Mouse (Mus musculus) erythroblast, adult 5-6 weeks (primary cell): Measurements from ENCODE around the gene Serbp1. TPM values are rescaled to one million over a fixed set of nuclear protein-coding genes. Genes with fewer than 3 reads are reported as not detected.
A peak's percentile ranks its signal among the peaks of the same experiment; 100 is the strongest.

Experiments used
- ATAC-seq: replicated peaks from 2 replicates; pipeline ENCODE4 v1.8.0; 2016; ENCODE audit warnings: moderate number of reproducible peaks, mild to moderate bottlenecking, moderate TSS enrichment, inconsistent platforms; ENCODE audit not compliant: poor library complexity, low FRiP score, severe bottlenecking
- total RNA-seq, 2 experiments: library from RNA; stranded (forward) in 1 of 2; stranded (reverse) in 1 of 2; fragments of 150-400 nt in 1 of 2; fragments of 200-764, 138-1000 nt in 1 of 2; gene quantifications; 2 replicates each; pipeline versions ENCODE4 v1.2.3 to v1.2.4; 2015 to 2017; ENCODE audit warnings: low replicate concordance in 2 of 2

Serbp1 gene
- total RNA-seq, 2 experiments from 2014 or later: 330 to 416 TPM

DNA sequence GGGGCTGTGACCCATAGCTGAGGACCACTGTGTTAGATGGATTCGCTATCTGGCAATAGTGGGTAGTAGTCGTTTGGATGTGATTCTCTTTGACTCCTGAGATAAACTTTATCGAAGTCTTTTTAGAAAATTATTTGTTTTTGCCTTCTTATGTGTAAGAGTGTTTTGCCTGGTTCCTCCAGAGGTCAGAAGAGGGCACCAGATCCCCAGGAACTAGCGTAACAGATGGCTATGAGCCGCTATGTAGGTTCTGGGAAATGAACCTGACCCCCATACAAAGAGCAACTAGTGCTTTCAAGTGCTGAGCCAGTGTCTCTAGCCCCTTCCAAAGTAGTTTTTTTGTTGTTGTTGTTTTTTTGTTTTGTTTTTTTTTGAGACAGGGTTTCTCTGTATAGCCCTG is 58.1 kb downstream of the Serbp1 start:
- ATAC-seq: no peak

DNA sequence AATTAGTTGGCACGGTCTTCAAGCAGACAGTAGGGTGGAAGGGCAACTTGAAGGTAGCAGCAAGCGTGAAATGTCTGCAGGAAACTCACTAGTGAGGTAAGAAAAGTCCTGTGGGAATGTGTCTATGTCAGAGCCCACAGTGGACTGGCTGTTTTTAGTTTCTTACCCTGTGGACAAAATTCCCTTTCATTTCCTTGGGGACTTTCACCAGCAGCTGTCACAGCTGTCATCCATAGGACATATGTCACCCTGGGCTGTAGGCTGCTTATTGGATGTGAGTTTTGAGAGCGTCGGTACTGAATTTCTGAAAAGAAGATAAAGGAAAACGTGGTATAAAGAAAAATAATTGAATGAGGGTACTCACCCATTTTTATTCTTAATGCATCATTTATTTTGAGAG is 60.8 kb downstream of the Serbp1 start:
- no peak for ATAC-seq

DNA sequence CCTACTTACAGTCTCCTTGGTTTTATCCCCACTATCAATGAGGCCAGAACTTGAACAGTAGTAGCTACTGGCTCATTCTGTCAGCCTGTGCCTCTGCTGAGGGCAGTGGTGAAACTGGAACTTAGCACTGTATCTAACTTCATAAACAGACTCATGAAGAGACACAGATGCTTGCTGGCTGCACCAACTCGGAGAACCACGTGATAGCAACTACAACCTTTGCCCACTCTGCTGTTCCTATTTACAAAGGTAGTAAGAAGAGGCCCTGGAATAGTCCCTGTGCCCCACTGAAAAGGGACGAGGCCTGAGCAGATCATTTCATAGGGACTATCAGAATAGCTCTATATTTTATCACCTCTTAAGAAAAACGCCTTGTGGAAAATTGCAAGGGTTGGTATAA is 62.3 kb downstream of the Serbp1 start:
- no peak for ATAC-seq

DNA sequence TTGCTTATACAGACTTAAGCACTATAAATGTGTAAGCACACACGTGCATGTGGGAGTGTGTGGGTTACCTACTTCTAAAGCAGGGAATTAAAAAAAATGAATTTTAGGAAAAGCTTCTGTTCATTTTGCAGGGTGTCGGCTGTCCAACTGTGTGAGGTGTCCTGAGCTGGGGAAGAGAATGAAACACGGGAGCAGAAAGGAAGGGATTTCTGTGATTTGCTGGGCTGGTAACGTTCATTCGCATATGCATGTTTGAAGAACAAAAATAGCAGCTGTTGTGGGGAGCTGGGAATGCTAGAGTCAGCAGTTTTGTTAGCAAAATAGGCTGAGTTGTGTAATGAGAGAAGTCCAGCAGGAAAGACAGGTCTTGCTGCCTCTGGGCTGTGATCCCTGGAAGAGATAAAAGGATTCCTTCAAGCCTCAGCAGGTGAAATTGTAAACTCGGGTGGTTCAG is 62.8 kb downstream of the Serbp1 start:
- ATAC-seq: no peak

DNA sequence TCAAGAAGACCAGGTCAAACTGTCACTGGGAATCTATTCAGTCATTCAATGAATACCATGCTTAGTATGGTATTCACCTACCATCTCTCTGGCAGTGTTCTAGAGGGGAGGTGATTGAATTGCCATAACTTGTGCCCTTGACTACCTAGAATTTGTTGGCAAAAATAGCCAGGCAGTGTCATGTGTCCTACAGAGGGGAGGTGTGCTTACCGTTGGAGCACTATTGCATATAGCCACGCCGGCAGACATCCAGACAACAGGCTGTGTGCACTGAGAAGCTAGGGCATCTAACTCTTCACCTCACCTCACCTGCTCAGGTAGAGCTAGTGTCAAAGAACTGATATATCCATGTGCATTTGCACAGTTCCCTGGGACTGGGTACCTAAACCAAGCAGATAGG is 63.3 kb downstream of the Serbp1 start:
- ATAC-seq: no peak

DNA sequence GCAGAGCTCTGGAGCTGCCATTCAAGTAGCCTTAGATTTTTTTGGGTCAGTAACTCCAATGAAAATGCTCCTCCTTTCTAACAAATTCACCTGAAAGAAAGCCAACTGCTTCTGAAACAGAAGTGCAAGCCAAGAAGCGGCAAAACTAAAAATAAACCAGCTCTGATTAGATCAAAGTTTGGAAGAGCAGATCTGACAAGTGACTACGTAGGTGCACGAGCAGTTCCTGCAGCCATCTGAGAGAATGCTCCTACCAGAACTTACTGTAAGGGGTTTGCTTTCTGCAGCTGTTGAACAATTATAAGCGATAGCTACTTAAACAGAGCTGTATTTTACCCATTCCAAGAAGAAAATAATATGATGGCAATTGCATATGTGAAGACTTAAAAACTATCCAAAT is 64.5 kb downstream of the Serbp1 start:
- ATAC-seq: no peak

DNA sequence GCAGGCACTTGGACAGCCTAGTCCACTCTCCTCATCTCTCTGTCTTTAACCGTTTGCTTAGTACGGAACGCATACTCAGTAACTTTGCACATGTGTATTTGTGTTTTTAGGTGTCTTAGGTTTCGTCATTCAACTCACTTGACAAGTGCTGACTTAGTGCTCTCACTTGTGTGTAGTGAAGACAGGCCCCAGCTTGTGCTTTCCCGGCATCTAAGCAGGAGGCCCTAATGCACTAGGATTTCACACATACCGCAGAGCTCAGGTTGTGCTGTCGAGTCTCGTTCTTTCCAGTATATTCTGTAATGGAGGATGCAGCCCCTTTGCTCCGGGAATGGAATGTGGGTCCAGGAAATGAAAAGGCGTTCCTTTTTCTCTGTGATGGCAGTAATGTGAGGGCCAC is 65.2 kb downstream of the Serbp1 start:
- ATAC-seq: no peak

DNA sequence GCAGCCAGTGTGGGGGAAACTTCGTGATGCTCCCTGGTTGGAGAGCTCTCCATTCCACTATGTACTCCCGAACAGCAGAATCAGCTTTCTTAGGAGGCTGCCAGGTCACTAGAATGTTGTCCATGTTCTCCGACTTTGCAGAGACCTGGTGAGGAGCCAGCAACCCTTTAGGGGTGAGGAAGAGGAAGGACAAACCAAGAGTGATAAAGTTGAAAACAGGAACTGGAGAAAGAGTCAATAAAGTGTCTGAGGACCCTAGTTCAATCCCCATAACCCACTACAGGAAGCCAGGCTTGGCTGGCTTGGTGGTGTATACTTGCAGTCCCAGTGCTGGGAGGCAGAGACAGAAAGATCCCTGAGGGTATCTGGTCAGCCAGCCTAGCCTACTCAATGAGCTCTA is 71.0 kb downstream of the Serbp1 start:
- ATAC-seq: no peak

DNA sequence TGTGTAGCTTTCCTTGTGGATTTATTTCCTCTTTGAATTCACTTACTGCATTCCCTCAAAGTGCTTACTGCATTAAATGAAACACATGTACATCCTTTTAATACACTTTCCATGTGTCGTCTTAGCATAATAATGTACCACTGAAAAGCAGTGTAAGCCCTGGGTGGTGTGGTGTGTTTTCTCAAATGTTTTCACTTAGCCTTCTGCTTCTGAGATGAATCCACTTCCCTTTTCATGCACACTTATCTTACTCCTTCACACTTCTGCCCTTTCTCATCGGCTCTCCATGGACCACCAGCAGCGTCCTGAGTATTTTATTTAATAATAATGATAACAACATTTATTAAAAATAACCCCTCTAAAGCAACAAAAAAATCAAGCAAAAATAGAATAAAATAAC is 71.8 kb downstream of the Serbp1 start:
- ATAC-seq: no peak

DNA sequence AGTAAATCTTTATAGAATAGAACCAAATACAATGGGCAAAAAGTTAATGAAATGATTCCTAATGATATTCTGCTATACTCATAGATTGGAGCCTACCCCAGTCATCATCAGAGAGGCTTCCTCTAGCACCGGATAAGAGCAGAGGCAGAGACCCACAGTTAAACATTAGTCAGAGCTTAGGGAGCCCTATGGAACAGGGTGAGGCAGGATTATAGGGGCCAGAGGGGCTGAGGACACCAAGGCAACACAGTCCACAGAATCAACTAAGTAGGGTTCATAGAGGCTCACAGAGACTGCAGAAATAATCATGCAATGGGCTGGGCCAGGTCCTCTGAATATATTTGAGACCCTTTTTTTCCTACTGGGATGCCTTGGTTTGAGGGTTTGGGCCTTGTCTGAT is 76.7 kb downstream of the Serbp1 start:
- ATAC-seq: no peak

DNA sequence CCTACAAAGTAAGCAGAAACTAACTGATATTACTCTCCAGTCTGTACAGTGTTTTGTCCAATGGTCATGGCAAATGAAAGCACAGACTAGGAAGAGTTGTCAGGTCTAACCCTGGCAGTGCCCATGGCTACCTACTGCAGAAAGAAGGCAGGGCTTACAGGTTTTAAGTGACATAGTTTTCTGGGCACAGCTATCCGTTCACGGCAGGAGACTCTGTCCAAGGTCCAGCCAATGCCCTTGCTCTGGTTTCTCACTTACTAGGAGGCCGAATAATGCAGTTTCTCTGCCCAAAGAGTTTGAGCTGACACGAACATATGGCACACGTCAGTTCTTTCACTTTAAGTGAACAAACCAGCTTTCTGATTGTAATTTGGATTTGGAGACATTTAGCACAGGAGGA is 79.1 kb downstream of the Serbp1 start:
- no peak for ATAC-seq

DNA sequence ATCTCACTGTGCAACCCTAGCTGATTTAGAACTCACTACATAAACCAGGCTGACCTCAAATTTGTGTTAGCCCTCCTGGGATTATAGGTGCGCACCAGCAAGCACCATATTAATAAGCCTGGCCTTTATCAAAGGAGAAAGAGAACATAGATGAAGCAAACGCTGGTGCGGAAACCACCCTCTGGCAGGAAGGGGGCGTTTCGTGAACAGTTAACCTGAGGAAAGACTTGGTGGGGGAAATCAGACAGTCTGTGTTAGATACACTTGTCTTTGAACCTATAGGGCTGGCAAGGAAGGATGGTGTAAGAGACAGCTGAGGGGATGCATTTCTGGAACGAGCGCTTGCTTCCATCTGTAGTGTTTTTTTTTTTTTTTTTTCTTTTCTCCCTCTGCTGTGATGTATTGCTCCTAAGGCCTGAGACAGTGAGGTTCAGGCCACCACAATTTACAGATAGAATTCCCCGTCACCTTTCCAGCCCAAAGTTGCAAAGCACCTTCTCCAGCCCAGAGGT is 79.9 kb downstream of the Serbp1 start:
- no peak for ATAC-seq

DNA sequence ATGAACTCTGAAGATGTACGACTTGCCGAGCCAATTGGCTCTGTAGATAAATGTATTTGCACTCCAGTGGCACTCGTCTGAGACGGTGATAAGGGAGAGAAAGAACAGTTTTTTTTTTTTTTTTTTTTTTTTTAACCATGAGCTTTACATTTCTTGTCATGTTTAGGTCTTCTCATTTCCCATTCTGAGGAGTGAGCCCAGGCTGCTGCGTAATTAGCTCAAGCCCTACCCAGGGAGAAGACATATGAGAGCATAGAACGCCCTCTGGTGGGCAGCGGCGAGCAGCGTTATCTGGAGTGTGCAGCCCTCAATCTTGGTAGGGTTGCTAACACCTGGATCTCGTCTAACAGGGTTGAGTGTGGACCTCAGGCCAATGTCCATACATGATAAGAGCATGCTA is 80.5 kb downstream of the Serbp1 start:
- ATAC-seq: peak; percentile 94

DNA sequence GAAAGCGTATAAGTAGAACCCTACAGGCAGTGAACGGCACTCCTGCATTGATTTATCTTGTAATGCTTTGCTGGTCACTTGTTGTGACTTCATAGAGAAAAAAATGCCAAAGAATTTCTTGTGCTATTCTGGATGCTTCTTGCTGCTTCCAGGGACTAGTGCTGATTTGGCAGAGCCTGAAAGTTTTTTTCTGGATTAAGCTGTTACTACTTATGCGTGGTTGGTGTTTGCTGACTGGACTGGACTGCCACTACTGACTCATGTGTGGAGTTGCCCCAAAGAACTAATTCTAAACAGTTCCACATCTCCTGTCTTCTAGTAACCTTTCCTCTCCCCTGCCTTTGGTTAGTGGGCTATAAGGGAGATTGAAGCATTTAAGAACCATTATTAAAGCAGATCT is 85.8 kb downstream of the Serbp1 start:
- ATAC-seq: no peak

DNA sequence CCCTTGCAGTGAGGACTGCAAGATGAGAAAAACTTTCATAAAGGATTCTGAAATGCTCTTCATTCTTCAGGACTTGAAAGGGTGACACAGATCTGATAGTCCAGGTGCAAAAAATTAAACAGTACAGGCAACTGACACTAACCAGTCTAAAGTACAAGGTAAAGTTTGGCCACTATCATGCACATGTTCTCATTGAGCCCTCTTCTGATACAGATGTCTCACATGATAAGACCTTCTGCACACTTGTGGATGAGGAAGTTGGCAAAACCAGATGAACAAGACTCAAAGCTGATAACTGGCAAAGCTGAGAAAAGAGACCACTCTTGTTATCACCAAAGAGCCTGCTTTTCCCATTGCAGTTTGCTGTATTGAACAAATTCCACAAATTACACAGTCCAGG is 100.0 kb downstream of the Serbp1 start:
- no peak for ATAC-seq

DNA sequence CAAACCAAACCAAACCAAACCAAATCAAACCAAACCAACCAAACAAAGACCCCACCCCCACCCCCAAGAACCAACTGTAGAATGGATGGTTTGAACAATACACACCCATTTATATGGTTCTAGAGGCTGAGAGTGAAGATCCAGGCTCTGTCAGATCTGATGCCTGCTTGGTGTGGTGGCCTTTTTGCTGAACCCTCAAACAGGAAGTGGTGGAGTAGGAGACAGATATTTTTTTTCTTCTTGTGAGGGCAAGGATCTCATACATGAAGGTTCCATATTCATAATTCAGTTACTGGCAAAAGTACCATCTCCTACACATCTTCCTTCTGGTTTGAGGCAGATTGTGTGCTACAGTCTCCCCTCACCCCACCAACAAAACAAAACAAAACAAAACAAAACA is 101.5 kb downstream of the Serbp1 start:
- ATAC-seq: no peak

Other genes starting within 250 kb of the Serbp1 start
- gene Gadd45a, start 200.7 kb upstream of the Serbp1 start, total RNA-seq (2015; ENCODE audit: low replicate concordance): 401 and 415 TPM in 2 replicates
- gene Gadd45a, start 200.7 kb upstream of the Serbp1 start, total RNA-seq (2017; ENCODE audit: low replicate concordance): 648 and 695 TPM in 2 replicates
- gene Il12rb2, start 138.0 kb downstream of the Serbp1 start, total RNA-seq (2015; ENCODE audit: low replicate concordance): 6.1 TPM in 2 replicates
- 0.26 TPM in 1 of 2 replicates, not detected in the other for gene Il12rb2, start 138.0 kb downstream of the Serbp1 start, total RNA-seq (2017; ENCODE audit: low replicate concordance)